Mouse (Mus musculus) spleen, postnatal 36 days (tissue): ENCODE measurements around the gene Rbm12.

Experiments used
- DNase-seq, 2 experiments: peaks; one replicate each; pipeline ENCODE4 v3.0.0; 2022; ENCODE audit warnings: low spot score in 2 of 2, mixed read lengths in 1 of 2

Rbm12 gene

DNA sequence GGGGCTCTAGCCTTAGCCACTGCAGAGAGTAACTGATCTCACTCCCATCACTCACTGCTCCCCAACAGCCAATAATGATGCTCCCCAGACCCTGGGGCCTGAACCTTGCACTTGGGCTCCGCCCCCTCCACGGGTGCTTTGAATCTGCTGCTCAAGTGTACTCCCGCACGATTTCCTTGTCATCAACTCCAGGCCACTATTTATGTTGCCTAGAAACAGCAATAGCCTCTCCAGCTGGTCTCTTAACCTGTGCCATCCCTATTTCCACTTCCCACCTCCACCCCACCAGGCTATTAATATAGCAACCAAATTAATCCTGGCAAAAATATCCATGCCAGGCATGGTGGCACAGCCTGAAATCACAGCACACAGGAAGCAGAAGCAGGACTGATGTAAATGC is 32.1 kb downstream of the Rbm12 start:
- DNase-seq, result no peak

DNA sequence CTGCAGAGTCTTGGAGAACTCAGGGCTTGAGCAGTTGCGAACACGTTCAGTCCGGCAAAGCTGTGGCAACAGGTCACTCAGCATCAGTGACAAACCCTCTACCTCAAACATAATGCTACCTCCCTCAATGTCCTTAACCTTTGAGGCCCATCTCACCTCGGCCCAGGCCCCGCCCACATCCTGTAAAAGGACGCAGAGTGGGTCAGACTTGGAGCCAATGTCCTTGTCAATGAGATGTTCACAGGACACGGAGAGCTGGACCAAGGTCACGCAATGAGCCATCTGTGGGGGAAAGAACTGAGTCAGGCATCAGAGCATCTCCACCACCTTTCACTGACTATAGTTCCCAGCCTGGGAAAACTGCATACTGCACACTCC is 32.6 kb downstream of the Rbm12 start:
- no peak for DNase-seq

DNA sequence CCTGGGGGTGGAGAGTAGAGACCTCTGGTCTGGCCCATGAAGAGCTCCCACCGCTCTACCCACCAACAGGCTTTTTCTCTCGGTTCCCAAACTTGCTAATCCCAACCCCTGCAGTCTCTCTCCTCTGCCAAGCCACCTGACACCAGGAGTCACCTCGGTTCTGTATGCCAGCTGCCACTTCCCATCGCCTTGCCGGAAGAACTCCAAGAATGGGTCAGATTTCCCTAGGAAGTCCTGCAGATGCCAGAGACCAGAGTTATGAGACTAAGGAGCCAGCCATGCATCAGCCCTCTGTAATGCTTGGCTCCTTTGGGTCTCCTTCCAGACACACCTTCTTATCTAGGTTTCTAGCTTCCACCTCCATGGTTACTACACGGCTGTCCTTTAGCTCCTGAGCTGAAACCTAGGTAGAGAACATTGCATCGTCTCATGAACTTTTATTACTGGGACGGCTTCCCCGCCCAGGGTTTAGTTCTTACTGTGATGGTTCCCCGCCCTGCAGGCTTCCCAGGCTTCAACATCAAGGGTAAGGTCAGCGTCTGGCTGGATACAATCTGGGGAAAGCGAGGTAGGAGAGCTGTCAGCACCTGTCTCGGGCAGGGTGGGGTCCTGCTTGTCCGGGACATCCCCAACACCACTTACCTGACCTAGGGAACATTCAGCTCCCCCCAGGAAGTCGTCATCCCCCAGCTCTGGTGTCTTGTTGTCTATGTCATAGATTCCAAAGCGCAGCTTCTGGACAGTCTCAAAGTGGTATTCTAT is 33.2 kb downstream of the Rbm12 start:
- no peak for DNase-seq

DNA sequence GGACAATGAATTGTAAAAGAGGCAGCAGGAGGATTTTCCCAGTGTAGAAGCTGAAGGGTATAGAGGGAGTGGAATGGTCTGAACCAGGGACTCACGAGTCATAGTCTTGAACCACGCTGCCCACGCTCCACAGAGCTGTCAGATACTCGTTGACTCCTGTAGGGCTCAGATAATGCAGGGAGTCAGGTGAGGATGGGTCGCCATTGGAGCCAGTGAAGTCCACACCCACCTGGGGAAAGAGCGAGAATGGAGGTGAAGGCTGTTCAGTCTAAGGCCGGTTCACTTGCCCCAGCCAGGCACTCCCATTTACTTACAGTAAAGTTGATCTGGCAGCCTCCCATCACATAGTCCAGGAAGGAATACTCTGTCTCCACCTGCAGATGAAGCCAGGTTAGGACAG is 34.3 kb downstream of the Rbm12 start:
- no peak for DNase-seq

DNA sequence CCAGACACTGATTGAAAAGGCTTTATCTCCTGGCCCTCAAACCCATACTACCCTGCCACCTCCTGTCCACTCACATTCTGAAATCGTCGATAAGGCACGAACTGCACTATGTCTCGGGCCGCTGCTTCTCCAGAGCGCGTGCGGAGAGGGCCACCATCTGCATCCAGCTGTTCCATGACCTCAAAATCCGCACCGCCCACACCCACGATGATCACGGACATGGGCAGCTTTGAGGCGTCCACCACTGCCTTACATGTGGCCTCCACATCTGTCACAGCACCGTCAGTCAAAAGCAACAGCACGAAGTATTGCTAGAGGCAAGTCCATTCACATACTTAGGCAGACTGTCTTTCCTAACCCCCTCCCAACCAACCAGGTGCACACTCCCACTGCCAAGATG is 38.1 kb downstream of the Rbm12 start:
- no peak for DNase-seq

DNA sequence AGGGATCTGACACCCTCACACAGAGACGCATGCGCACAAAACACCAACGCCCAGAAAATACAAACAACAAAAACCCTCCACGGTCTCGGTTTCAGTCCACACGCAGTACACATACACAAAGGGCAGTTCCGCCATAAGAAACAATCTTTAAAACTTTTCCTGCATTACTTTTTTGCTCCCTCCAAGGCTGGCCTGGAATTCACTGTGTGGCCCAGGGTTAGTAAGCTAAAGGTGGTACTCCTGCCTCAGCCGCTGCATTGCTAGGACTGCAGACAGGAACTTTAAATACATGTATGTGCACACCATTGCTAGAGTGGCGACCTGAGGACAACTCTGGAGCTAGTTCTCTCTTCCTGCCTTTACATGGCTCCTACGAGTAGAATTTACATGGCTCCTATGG is 40.5 kb downstream of the Rbm12 start:
- DNase-seq, result no peak

DNA sequence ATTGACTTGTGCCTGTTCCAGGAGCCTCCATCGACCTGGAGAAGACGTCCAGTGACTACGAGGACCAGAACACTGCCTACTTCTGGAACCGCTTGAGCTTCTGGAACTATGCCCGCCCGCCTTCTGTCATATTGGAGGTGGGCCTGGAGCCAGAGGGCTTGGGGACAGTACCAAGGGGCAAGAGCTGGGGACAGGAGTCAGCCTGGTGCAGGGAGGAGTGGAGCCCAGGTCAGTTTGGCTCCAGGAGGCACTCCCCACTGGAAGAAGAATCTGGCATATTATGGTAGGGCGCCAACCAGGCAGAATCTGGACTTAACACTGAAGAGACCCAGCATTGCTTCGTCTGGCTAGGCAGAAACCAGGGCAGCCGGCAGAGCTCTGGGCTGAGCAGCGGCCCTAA is 43.9 kb downstream of the Rbm12 start:
- no peak for DNase-seq

DNA sequence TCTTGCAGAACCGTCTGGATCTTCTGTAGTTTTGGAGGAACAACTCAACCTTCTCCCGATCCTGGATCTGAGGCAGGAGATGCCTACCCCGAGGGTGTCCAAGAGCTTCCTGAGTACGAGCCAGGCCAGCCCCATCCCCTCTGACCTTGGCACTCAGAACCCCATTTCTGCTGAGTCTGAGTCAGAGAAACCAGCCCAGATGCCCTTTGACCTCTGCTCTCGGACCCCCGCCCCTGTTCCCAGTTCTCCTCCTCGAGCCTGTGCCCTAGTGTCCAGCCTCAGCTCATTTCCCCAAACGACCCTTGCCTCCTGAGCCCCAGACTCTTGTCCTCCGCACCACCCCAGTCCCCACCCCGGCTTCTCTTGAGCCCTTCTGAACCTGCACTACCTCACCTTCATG is 45.7 kb downstream of the Rbm12 start:
- DNase-seq, result no peak

DNA sequence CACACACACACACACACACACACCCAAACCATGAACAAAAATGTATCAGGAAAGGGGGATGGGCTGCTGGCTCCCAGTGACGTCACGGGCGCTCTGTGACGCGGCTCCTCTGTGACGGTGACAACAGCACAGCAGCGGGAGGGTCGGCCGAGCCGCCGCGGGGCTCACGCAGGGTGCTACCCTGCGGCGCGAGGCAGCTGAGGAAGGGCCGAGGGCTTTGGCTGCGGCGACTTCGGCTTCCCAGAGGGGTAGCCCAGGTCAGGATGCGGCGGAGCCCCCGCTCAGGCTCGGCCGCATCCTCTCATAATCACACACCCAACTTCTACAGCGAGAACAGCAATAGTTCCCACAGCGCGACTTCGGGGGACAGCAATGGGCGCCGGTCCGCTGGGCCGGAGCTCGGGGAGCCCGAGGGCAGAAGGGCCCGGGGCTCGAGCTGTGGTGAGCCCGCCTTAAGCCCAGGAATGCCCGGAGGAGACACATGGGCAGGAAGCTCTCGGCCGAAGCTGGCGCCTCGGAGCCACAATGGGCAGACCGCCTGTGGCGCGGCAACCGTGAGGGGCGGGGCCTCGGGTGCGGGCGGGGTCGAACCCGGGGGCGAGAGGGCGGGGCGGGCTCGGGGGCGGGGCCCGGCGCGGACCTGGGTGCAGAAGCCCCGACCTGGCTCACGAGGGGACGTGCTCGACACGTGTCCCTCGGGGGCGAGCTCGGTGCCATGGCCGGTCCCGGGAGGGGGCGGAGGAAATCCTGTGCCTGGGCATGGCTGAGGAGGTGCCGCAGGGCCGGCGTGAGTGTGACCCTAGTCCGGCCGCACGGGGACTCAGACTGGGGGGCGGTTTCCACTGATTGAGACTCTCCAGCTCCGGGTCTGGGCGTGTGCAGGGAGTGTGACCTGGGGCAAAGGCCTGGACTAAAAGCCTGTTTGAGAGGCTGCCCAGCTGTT is 46.4 kb downstream of the Rbm12 start, which contains the start of gene Spag4:
TSS of gene Spag4 (plus strand) at position 77 of the 943 bp plus-strand sequence.
- DNase-seq, result peak; percentile 65 to 67

DNA sequence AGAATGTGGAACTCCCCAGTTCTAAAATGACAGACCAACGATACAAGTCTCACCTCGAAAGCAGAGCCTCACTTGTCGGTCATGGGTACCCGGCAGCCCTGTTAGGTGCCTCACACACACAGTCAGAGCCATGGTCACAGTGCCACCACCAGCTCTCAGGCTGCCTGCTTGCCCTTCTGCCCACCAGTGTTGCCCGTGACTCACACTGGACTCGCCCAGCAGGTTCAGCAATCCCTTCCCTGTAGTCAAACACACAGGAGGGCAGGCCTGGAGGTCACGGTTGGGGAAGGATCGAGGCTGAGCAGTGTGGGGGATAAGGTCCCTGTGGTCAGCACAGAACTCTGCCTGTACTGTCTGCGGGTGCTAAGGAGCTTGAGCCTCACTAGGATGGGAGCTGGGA is 59.0 kb downstream of the Rbm12 start, which contains the start of gene Fer1l4:
TSS of gene Fer1l4 (minus strand) at position 132 of the 400 bp plus-strand sequence.
- DNase-seq, result no peak

DNA sequence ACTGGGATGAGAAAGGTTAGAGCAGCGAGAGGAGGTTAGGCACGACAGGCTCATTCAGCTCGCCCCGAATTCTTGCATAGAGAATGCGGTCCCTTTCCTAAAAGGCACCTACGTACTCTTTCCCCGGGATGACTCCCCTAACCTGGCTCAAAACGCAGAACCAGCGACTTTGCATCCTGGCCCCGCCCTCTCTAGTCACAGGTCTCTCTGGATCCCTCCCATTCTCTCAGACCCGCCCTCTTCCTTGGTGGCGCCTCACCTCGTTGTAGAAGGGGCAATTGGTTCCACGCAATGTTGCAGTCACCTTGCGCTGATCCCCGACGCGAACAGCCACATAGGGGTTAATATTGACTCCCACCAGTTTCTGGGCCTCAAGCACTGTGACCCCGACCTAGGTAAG is 63.8 kb downstream of the Rbm12 start:
- peak in 1 of 2 experiments; percentile 8 for DNase-seq

DNA sequence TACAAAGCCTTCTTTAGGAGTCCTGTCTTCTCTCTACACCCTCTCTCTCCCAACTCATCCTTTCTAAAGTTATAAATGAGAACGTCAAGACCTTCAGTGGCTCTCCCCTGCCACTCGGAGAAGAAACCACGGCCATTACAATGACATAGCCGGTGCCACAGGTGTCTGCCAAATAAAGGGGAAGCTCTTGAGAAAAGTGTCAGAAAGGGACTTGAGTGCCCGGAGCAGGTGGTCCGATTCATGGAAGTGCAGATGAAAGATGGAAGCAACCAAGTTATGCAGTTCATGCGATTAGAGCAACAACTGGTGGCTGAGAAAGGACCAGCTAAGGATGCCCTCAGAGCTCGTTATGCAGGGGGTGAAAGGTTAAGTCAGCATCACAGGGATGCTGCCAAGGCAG is 68.9 kb downstream of the Rbm12 start:
- no peak for DNase-seq
